Mouse (Mus musculus) lung, embryonic 14.5 days (tissue): Measurements from ENCODE around the gene Jtb. TPM values are rescaled to one million over a fixed set of nuclear protein-coding genes. Genes with fewer than 3 reads are reported as not detected.

Source experiments
- ATAC-seq: fragments of 200-750 bp; cut with Nextera tagmentation; 2 replicates; pipeline ENCODE4 v1.8.0; 2017; ENCODE audit warnings: mild to moderate bottlenecking, moderate TSS enrichment, moderate library complexity; ENCODE audit not compliant: insufficient read depth
- DNase-seq: peaks from one replicate; pipeline ENCODE4 v3.0.0-alpha.2; 2015
- H3K27ac ChIP-seq: fragments of 300-500 bp; sonication (generic); 2 replicates; pipeline ENCODE4 v1.5.1; 2014; ENCODE audit warnings: low read depth, mild to moderate bottlenecking, moderate library complexity
- H3K27me3 ChIP-seq: fragments of 300-500 bp; sonication (generic); 2 replicates; pipeline ENCODE4 v1.6.1; 2014; ENCODE audit warnings: low read length, control low read depth; ENCODE audit not compliant: insufficient read depth
- H3K36me3 ChIP-seq: fragments of 300-500 bp; sonication (generic); 2 replicates; pipeline ENCODE4 v1.6.1; 2014; ENCODE audit warnings: control low read depth; ENCODE audit not compliant: insufficient read depth
- H3K4me1 ChIP-seq: fragments of 300-500 bp; sonication (generic); 2 replicates; pipeline ENCODE4 v1.6.1; 2014; ENCODE audit warnings: antibody characterized with exemption, control low read depth; ENCODE audit not compliant: insufficient read depth
- H3K4me2 ChIP-seq: fragments of 300-500 bp; sonication (generic); 2 replicates; pipeline ENCODE4 v1.6.1; 2014; ENCODE audit warnings: mild to moderate bottlenecking
- H3K4me3 ChIP-seq: fragments of 300-500 bp; sonication (generic); 2 replicates; pipeline ENCODE4 v1.5.1; 2014; ENCODE audit warnings: low read depth, low read length
- H3K9ac ChIP-seq: fragments of 300-500 bp; sonication (generic); 2 replicates; pipeline ENCODE4 v1.6.1; 2014
- H3K9me3 ChIP-seq: fragments of 300-500 bp; sonication (generic); 2 replicates; pipeline ENCODE4 v1.6.1; 2016; ENCODE audit warnings: low read depth, low read length, control low read depth
- CTCF ChIP-seq: IDR thresholded peaks from 2 replicates; pipeline ENCODE4 v1.5.1; 2016; ENCODE audit warnings: antibody characterized with exemption, low read depth
- WGBS: fragments of 180-500 bp; shearing (Covaris S2); extraction: QIAGEN DNeasy Blood & Tissue Kit; methylation state at CpG from one replicate; pipeline ENCODE4 v1.1.7; 2014; 5-methylcytosine and 5-hydroxymethylcytosine counted together
- polyA plus RNA-seq: library from polyadenylated mRNA; unstranded; fragments of >200 nt; fragmentation: Nextera tagmentation; extraction: Ambion mirVana; gene quantifications from 2 replicates; pipeline ENCODE4 v1.2.1, GENCODE M21; 2014

The Jtb gene
- polyA plus RNA-seq, 1 experiment from 2014 or later: 99.7 TPM

GRCm38 (mm10) chr3:90270784-90271183 lies 39.4 kb downstream of the Jtb start:
- H3K4me2 ChIP-seq: no peak overlapping the region
- no peaks in the 10 kb centered on the region for H3K27me3 ChIP-seq
- ATAC-seq: no peak
- no peak for TF ChIP-seq CTCF
- no peak overlapping the region for H3K4me3 ChIP-seq
- no peaks in the 10 kb centered on the region for H3K9me3 ChIP-seq
- no peak for DNase-seq
- no peak overlapping the region for H3K9ac ChIP-seq
- H3K4me1 ChIP-seq: peaks cover 5% of the 10 kb centered on the region; the same call in 1 of the 2 replicates
- peaks cover 42% of the 10 kb centered on the region for H3K36me3 ChIP-seq
- 87% methylated on average over 8 of the region's 8 CpGs for WGBS
- no peak overlapping the region for H3K27ac ChIP-seq

- Histone ChIP-seq H3K27me3 (no peaks in the 10 kb centered on the region), H3K4me2 (no peak overlapping the region)
- ATAC-seq: no peak
Observed at GRCm38 (mm10) chr3:90272170-90272569, 40.8 kb downstream of the Jtb start.

GRCm38 (mm10) chr3:90273855-90274254 lies 42.5 kb downstream of the Jtb start:
- no peak for DNase-seq
- Histone ChIP-seq H3K27ac (no peak overlapping the region), H3K9ac (no peak overlapping the region), H3K4me1 (no peaks in the 10 kb centered on the region), H3K27me3 (no peaks in the 10 kb centered on the region), H3K4me3 (no peak overlapping the region), H3K36me3 (peaks cover 69% of the 10 kb centered on the region), H3K9me3 (no peaks in the 10 kb centered on the region), H3K4me2 (no peak overlapping the region)
- TF ChIP-seq CTCF: no peak
- no peak for ATAC-seq
- WGBS: 91% methylated on average over 22 of the region's 22 CpGs

More at GRCm38 (mm10) chr3:90272170-90272569, 40.8 kb downstream of the Jtb start:
- Histone ChIP-seq H3K4me1 (no peaks in the 10 kb centered on the region), H3K9ac (no peak overlapping the region), H3K9me3 (no peaks in the 10 kb centered on the region), H3K36me3 (peaks cover 53% of the 10 kb centered on the region), H3K27ac (no peak overlapping the region), H3K4me3 (no peak overlapping the region)
- 68% methylated on average over 9 of the region's 9 CpGs for WGBS
- no peak for TF ChIP-seq CTCF
- no peak for DNase-seq

- Histone ChIP-seq H3K27me3 (no peaks in the 10 kb centered on the region), H3K27ac (no peak overlapping the region), H3K4me2 (no peak overlapping the region), H3K36me3 (peaks cover 77% of the 10 kb centered on the region), H3K9ac (no peak overlapping the region), H3K4me1 (no peaks in the 10 kb centered on the region), H3K4me3 (no peak overlapping the region), H3K9me3 (no peaks in the 10 kb centered on the region)
- WGBS: 89% methylated on average over 11 of the region's 11 CpGs
- no peak for DNase-seq
- TF ChIP-seq CTCF: no peak
- ATAC-seq: no peak
Observed at GRCm38 (mm10) chr3:90275286-90275685, 43.9 kb downstream of the Jtb start.

GRCm38 (mm10) chr3:90276858-90277257 lies 45.5 kb downstream of the Jtb start:
- H3K4me2 ChIP-seq: no peak overlapping the region
- no peak for TF ChIP-seq CTCF
- H3K27ac ChIP-seq: no peak overlapping the region
- DNase-seq: no peak
- peaks cover 75% of the 10 kb centered on the region for H3K36me3 ChIP-seq
- H3K9ac ChIP-seq: no peak overlapping the region
- ATAC-seq: no peak
- no peak overlapping the region for H3K4me3 ChIP-seq
- H3K27me3 ChIP-seq: no peaks in the 10 kb centered on the region
- no peaks in the 10 kb centered on the region for H3K9me3 ChIP-seq
- WGBS: 46% methylated on average over 16 of the region's 16 CpGs
- H3K4me1 ChIP-seq: no peaks in the 10 kb centered on the region

GRCm38 (mm10) chr3:90277793-90278192 lies 46.4 kb downstream of the Jtb start:
- Histone ChIP-seq H3K4me1 (no peaks in the 10 kb centered on the region), H3K27me3 (no peaks in the 10 kb centered on the region), H3K36me3 (peaks cover 66% of the 10 kb centered on the region), H3K27ac (no peak overlapping the region), H3K4me2 (no peak overlapping the region), H3K9me3 (no peaks in the 10 kb centered on the region), H3K4me3 (no peak overlapping the region), H3K9ac (no peak overlapping the region)
- ATAC-seq (no peak), DNase-seq (no peak)
- 90% methylated on average over 9 of the region's 9 CpGs for WGBS
- TF ChIP-seq CTCF: no peak

GRCm38 (mm10) chr3:90278211-90278610 lies 46.8 kb downstream of the Jtb start:
- Histone ChIP-seq H3K4me3 (no peak overlapping the region), H3K9ac (no peak overlapping the region), H3K9me3 (no peaks in the 10 kb centered on the region), H3K4me2 (no peak overlapping the region), H3K27ac (no peak overlapping the region), H3K36me3 (peaks cover 63% of the 10 kb centered on the region), H3K4me1 (no peaks in the 10 kb centered on the region), H3K27me3 (no peaks in the 10 kb centered on the region)
- 95% methylated on average over 10 of the region's 10 CpGs for WGBS
- DNase-seq (no peak), ATAC-seq (no peak)
- no peak for TF ChIP-seq CTCF

GRCm38 (mm10) chr3:90279216-90279615 lies 47.8 kb downstream of the Jtb start:
- Histone ChIP-seq H3K4me3 (no peak overlapping the region), H3K9ac (no peak overlapping the region), H3K27me3 (no peaks in the 10 kb centered on the region), H3K36me3 (peaks cover 54% of the 10 kb centered on the region), H3K9me3 (no peaks in the 10 kb centered on the region), H3K27ac (no peak overlapping the region), H3K4me2 (no peak overlapping the region), H3K4me1 (no peaks in the 10 kb centered on the region)
- 88% methylated on average over 9 of the region's 9 CpGs for WGBS
- no peak for TF ChIP-seq CTCF
- DNase-seq (no peak), ATAC-seq (no peak)
